Mouse (Mus musculus) embryonic facial prominence, embryonic 12.5 days (tissue): Measurements from ENCODE around the gene Hsf2bp. TPM values are rescaled to one million over a fixed set of nuclear protein-coding genes. Genes with fewer than 3 reads are reported as not detected.
A peak's percentile ranks its signal among the peaks of the same experiment; 100 is the strongest.

ENCODE experiments used
- ATAC-seq: fragments of 200-750 bp; cut with Nextera tagmentation; 2 replicates; pipeline ENCODE4 v1.8.0; 2017; ENCODE audit not compliant: insufficient number of reproducible peaks, insufficient read depth, low FRiP score, low TSS enrichment
- H3K27ac ChIP-seq: fragments of 300-500 bp; sonication (generic); 2 replicates; pipeline ENCODE4 v1.5.1; 2016; ENCODE audit warnings: mild to moderate bottlenecking
- H3K27me3 ChIP-seq: fragments of 300-500 bp; sonication (generic); 2 replicates; pipeline ENCODE4 v1.6.1; 2016; ENCODE audit warnings: mild to moderate bottlenecking, moderate library complexity
- H3K36me3 ChIP-seq: fragments of 300-500 bp; sonication (generic); 2 replicates; pipeline ENCODE4 v1.6.1; 2016; ENCODE audit warnings: mild to moderate bottlenecking
- H3K4me1 ChIP-seq: fragments of 300-500 bp; sonication (generic); 2 replicates; pipeline ENCODE4 v1.6.1; 2016
- H3K4me2 ChIP-seq: fragments of 300-500 bp; sonication (generic); replicated peaks from 2 replicates; pipeline ENCODE4 v1.6.1; 2016; ENCODE audit warnings: mild to moderate bottlenecking, moderate library complexity
- H3K4me3 ChIP-seq: fragments of 300-500 bp; sonication (generic); 2 replicates; pipeline ENCODE4 v1.5.1; 2016; ENCODE audit warnings: mild to moderate bottlenecking
- H3K9ac ChIP-seq: fragments of 300-500 bp; sonication (generic); 2 replicates; pipeline ENCODE4 v1.6.1; 2016; ENCODE audit warnings: mild to moderate bottlenecking, moderate library complexity
- H3K9me3 ChIP-seq: fragments of 300-500 bp; sonication (generic); 2 replicates; pipeline ENCODE4 v1.6.1; 2016; ENCODE audit warnings: mild to moderate bottlenecking, moderate library complexity
- WGBS: fragments of 180-500 bp; shearing (Covaris S2); methylation state at CpG from one replicate; pipeline ENCODE4 v1.1.7; 2016; 5-methylcytosine and 5-hydroxymethylcytosine counted together
- polyA plus RNA-seq: library from polyadenylated mRNA; unstranded; fragments of >200 nt; fragmentation: Nextera tagmentation; extraction: Ambion mirVana; gene quantifications from 2 replicates; pipeline ENCODE4 v1.2.1, GENCODE M21; 2016

Hsf2bp gene
- polyA plus RNA-seq, 1 experiment from 2014 or later, result 0.35 TPM

DNA sequence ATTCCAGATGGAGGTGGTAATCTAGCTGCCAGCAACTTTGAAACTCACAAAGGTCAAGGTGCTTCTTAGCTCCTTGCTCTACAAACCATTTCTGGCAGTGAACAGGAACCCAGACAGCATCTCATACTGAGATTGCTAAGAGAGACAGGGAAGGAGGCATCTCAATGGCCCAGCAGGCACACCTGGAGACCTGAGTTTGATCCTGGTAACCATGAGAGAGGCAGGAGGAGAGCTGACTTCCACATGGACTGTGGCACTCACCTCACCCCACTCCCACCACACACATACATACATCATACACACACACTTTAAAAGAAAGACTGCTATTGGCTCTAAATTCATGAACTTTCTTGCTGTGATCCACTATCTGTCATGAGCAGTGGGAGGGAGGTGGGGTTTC, 59.0 kb downstream of the Hsf2bp start:
- H3K9ac ChIP-seq, result no peak overlapping the region
- no peak overlapping the region for H3K4me2 ChIP-seq
- H3K36me3 ChIP-seq, result no peaks in the 10 kb centered on the region
- H3K4me3 ChIP-seq, result no peak overlapping the region
- no peaks in the 10 kb centered on the region for H3K9me3 ChIP-seq
- no peak overlapping the region for H3K27ac ChIP-seq
- peaks cover 15% of the 10 kb centered on the region; the same call in 1 of the 2 replicates for H3K4me1 ChIP-seq
- no peak for ATAC-seq
- no peaks in the 10 kb centered on the region for H3K27me3 ChIP-seq

GRCm38 (mm10) chr17:31976501-31976900, 59.6 kb downstream of the Hsf2bp start:
- WGBS, result 79% methylated on average over 6 of the region's 6 CpGs
- no peak overlapping the region for H3K4me3 ChIP-seq
- no peak overlapping the region for H3K27ac ChIP-seq
- ATAC-seq, result no peak
- peaks cover 15% of the 10 kb centered on the region; the same call in 1 of the 2 replicates for H3K4me1 ChIP-seq
- no peak overlapping the region for H3K9ac ChIP-seq
- no peaks in the 10 kb centered on the region for H3K36me3 ChIP-seq
- H3K27me3 ChIP-seq, result no peaks in the 10 kb centered on the region
- H3K4me2 ChIP-seq, result no peak overlapping the region
- H3K9me3 ChIP-seq, result no peaks in the 10 kb centered on the region

DNA sequence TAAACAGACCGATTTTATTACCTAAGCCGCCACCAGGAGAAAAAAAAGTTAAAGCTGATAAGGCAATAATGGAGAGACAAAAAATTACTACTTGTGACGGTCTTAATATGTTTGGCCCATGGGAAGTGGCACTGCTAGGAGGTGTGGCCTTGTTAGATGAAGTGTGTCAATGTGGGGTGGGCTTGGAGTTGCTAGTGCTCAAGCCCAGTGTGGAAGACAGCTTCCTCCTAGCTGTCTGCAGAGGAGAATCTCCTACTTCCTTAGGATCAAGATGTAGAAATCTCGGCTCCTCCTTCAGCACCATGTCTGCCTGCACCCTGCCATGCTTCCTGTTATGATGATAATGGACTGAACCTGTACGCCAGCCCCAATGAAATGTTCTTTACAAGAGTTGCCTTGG, 61.5 kb downstream of the Hsf2bp start:
- H3K36me3 ChIP-seq, result no peaks in the 10 kb centered on the region
- H3K27me3 ChIP-seq, result no peaks in the 10 kb centered on the region
- WGBS, result 82% methylated on average over 5 of the region's 5 CpGs
- no peaks in the 10 kb centered on the region for H3K9me3 ChIP-seq
- H3K4me2 ChIP-seq, result no peak overlapping the region
- no peak overlapping the region for H3K27ac ChIP-seq
- H3K9ac ChIP-seq, result no peak overlapping the region
- H3K4me3 ChIP-seq, result no peak overlapping the region
- no peak for ATAC-seq
- H3K4me1 ChIP-seq, result 0 out of 2 replicates have a peak, but pooled peaks cover 8% of the 10 kb centered on the region

DNA sequence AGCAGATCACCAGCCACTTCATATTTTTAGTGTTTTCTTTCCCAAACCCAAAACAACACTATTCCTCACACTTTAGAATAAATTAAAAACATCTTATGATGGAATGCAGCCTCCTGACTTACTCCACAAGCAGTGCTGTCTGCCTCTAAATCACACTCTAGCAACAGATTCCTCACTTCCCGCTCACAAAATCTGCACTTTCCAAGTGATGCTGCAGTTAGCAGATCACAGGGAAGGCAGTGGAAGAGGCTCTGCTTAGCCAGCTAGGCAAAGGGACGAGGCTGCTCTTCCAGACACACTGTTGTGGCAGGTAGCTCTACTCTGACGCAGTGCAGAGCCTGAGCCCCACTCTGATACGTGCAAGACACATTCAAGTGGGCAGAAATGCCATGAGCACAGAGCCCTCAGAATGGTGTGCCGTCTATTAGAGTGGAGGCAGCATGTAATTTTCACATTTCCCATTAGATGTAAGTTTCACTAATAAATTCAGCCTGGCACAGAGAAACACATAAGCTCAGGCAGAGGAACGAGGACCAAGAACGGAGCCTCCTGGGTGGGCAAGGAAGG, 62.4 kb downstream of the Hsf2bp start:
- H3K27me3 ChIP-seq, result no peaks in the 10 kb centered on the region
- no peak overlapping the region for H3K9ac ChIP-seq
- H3K36me3 ChIP-seq, result no peaks in the 10 kb centered on the region
- H3K4me3 ChIP-seq, result no peak overlapping the region
- no peak overlapping the region for H3K27ac ChIP-seq
- H3K9me3 ChIP-seq, result no peaks in the 10 kb centered on the region
- WGBS, result 65% methylated on average over 7 of the region's 7 CpGs
- H3K4me1 ChIP-seq, result 0 out of 2 replicates have a peak, but pooled peaks cover 8% of the 10 kb centered on the region
- ATAC-seq, result no peak
- H3K4me2 ChIP-seq, result no peak overlapping the region

- Histone ChIP-seq H3K4me3 (no peak overlapping the region), H3K9me3 (no peaks in the 10 kb centered on the region), H3K4me2 (no peak overlapping the region), H3K36me3 (no peaks in the 10 kb centered on the region), H3K9ac (no peak overlapping the region), H3K4me1 (peaks cover 12% of the 10 kb centered on the region; the same call in 1 of the 2 replicates), H3K27me3 (no peaks in the 10 kb centered on the region), H3K27ac (no peak overlapping the region)
- 90% methylated on average over 2 of the region's 2 CpGs for WGBS
- no peak for ATAC-seq
Measured at GRCm38 (mm10) chr17:31970890-31971289, 65.3 kb downstream of the Hsf2bp start.

DNA sequence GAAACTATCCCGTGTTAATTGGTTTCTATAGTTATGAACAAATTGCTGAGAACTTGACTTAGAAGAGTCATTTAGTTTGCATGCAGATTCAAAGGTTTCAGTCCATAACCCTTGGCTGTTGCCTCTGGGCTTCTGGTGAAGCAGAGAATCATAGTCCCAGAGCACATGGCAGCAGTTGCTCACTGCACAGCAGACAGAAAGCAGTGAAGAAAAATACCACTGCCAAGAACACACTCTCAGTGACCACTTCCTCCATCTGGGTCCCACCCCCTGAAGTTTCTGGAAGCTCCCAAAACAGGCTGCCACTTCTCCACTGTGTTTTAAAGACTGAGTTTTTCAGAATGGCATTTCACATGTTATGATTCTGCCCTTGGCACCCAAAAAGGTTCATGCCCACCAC, 67.3 kb downstream of the Hsf2bp start:
- 89% methylated on average over 1 of the region's 1 CpGs for WGBS
- ATAC-seq, result no peak

GRCm38 (mm10) chr17:31967311-31967710, 68.8 kb downstream of the Hsf2bp start:
- Histone ChIP-seq H3K27ac (no peak overlapping the region), H3K27me3 (no peaks in the 10 kb centered on the region), H3K9ac (no peak overlapping the region), H3K4me2 (no peak overlapping the region), H3K4me3 (no peak overlapping the region), H3K36me3 (no peaks in the 10 kb centered on the region), H3K4me1 (peaks cover 13% of the 10 kb centered on the region; the same call in 1 of the 2 replicates), H3K9me3 (no peaks in the 10 kb centered on the region)
- ATAC-seq, result no peak
- 83% methylated on average over 4 of the region's 4 CpGs for WGBS

More for the DNA sequence above, 67.3 kb downstream of the Hsf2bp start:
- H3K27me3 ChIP-seq, result no peaks in the 10 kb centered on the region
- H3K9me3 ChIP-seq, result no peaks in the 10 kb centered on the region
- H3K4me3 ChIP-seq, result no peak overlapping the region
- no peak overlapping the region for H3K4me2 ChIP-seq
- no peak overlapping the region for H3K27ac ChIP-seq
- H3K36me3 ChIP-seq, result no peaks in the 10 kb centered on the region
- H3K4me1 ChIP-seq, result peaks cover 16% of the 10 kb centered on the region; the same call in 1 of the 2 replicates
- H3K9ac ChIP-seq, result no peak overlapping the region

GRCm38 (mm10) chr17:31966566-31966965, 69.6 kb downstream of the Hsf2bp start:
- 95% methylated on average over 1 of the region's 1 CpGs for WGBS
- ATAC-seq, result no peak
- H3K27me3 ChIP-seq, result no peaks in the 10 kb centered on the region
- no peak overlapping the region for H3K4me3 ChIP-seq
- H3K4me2 ChIP-seq, result no peak overlapping the region
- no peak overlapping the region for H3K27ac ChIP-seq
- H3K9ac ChIP-seq, result no peak overlapping the region
- H3K9me3 ChIP-seq, result no peaks in the 10 kb centered on the region
- peaks cover 13% of the 10 kb centered on the region; the same call in 1 of the 2 replicates for H3K4me1 ChIP-seq
- H3K36me3 ChIP-seq, result no peaks in the 10 kb centered on the region

GRCm38 (mm10) chr17:31965623-31966022, 70.5 kb downstream of the Hsf2bp start:
- no peak overlapping the region for H3K4me3 ChIP-seq
- H3K27me3 ChIP-seq, result no peaks in the 10 kb centered on the region
- ATAC-seq, result peak; percentile 64; the same call in 1 of the 2 replicates
- 11% methylated on average over 2 of the region's 2 CpGs for WGBS
- H3K36me3 ChIP-seq, result no peaks in the 10 kb centered on the region
- H3K9ac ChIP-seq, result no peak overlapping the region
- no peak overlapping the region for H3K4me2 ChIP-seq
- peaks cover 13% of the 10 kb centered on the region; the same call in 1 of the 2 replicates for H3K4me1 ChIP-seq
- no peaks in the 10 kb centered on the region for H3K9me3 ChIP-seq
- H3K27ac ChIP-seq, result peak overlapping the region; percentile 65

DNA sequence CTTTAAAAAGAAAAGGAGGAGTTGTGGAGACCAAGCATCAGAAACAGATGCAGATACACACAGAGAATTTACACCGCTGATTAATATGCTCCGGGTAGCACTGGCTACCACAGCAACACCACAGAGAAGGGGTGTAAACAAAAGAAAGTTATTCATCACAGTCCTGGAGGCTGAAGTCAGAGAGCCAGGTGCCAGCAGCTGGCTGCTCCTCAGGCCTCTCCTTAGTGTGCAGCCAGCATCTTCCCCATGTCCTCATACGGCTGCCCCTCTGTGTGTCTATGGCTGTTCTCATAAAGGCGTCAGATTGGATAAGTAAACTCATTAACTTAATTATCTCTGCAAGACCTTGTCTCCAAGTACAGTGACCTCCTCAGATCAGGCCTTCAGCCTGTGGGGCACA, 73.2 kb downstream of the Hsf2bp start:
- Histone ChIP-seq H3K27ac (no peak overlapping the region), H3K4me1 (peaks cover 13% of the 10 kb centered on the region; the same call in 1 of the 2 replicates), H3K4me3 (no peak overlapping the region), H3K9me3 (no peaks in the 10 kb centered on the region), H3K36me3 (no peaks in the 10 kb centered on the region), H3K27me3 (no peaks in the 10 kb centered on the region), H3K9ac (no peak overlapping the region), H3K4me2 (no peak overlapping the region)
- ATAC-seq, result no peak
- 86% methylated on average over 4 of the region's 4 CpGs for WGBS

- ATAC-seq, result no peak
- H3K9me3 ChIP-seq, result no peaks in the 10 kb centered on the region
- H3K36me3 ChIP-seq, result no peaks in the 10 kb centered on the region
- H3K9ac ChIP-seq, result no peak overlapping the region
- H3K27ac ChIP-seq, result no peak overlapping the region
- H3K27me3 ChIP-seq, result no peaks in the 10 kb centered on the region
- H3K4me2 ChIP-seq, result no peak overlapping the region
- no peak overlapping the region for H3K4me3 ChIP-seq
- peaks cover 13% of the 10 kb centered on the region; the same call in 1 of the 2 replicates for H3K4me1 ChIP-seq
- 82% methylated on average over 5 of the region's 5 CpGs for WGBS
Measured at GRCm38 (mm10) chr17:31962281-31962680, 73.9 kb downstream of the Hsf2bp start.

GRCm38 (mm10) chr17:31954551-31955140, 81.5 kb downstream of the Hsf2bp start:
- no peak overlapping the region for H3K4me3 ChIP-seq
- H3K4me1 ChIP-seq, result 0 out of 2 replicates have a peak, but pooled peaks cover 3% of the 10 kb centered on the region
- H3K4me2 ChIP-seq, result no peak overlapping the region
- no peak overlapping the region for H3K27ac ChIP-seq
- WGBS, result 89% methylated on average over 9 of the region's 9 CpGs
- H3K27me3 ChIP-seq, result no peaks in the 10 kb centered on the region
- no peaks in the 10 kb centered on the region for H3K9me3 ChIP-seq
- no peaks in the 10 kb centered on the region for H3K36me3 ChIP-seq
- ATAC-seq, result no peak
- no peak overlapping the region for H3K9ac ChIP-seq
